Mouse (Mus musculus): ENCODE results near the gene Atp11a.

Gene Atp11a

GRCm38 (mm10) chr8:12756391-12757157 lies at the start of gene Atp11a:
Gene Atp11a (plus strand): TSS chr8:12757014.
- peak; percentile 80 to 83 for DNase-seq (ENCODE audit: low spot score in 2 of 2)

GRCm38 (mm10) chr8:12711623-12712022 lies 45.2 kb upstream of the Atp11a start:
- no peak for DNase-seq (ENCODE audit: low spot score in 2 of 2)

- DNase-seq (ENCODE audit: low spot score in 2 of 2), result no peak
Measured at GRCm38 (mm10) chr8:12715861-12716585, 40.8 kb upstream of the Atp11a start.

GRCm38 (mm10) chr8:12719091-12719490 lies 37.7 kb upstream of the Atp11a start:
- no peak for DNase-seq (ENCODE audit: low spot score in 2 of 2)

GRCm38 (mm10) chr8:12728644-12729043 lies 28.2 kb upstream of the Atp11a start:
- DNase-seq (ENCODE audit: low spot score in 2 of 2), result no peak

- DNase-seq (ENCODE audit: low spot score in 2 of 2), result peak; percentile 32 to 41
Measured at GRCm38 (mm10) chr8:12730780-12731179, 26.0 kb upstream of the Atp11a start.

GRCm38 (mm10) chr8:12732431-12732830 lies 24.4 kb upstream of the Atp11a start:
- DNase-seq (ENCODE audit: low spot score in 2 of 2), result no peak

GRCm38 (mm10) chr8:12739113-12739512 lies 17.7 kb upstream of the Atp11a start:
- DNase-seq (ENCODE audit: low spot score in 2 of 2), result no peak

GRCm38 (mm10) chr8:12743390-12743789 lies 13.4 kb upstream of the Atp11a start:
- no peak for DNase-seq (ENCODE audit: low spot score in 2 of 2)

GRCm38 (mm10) chr8:12748183-12748582 lies 8.6 kb upstream of the Atp11a start:
- DNase-seq (ENCODE audit: low spot score in 2 of 2), result no peak

GRCm38 (mm10) chr8:12749116-12749515 lies 7.7 kb upstream of the Atp11a start:
- no peak for DNase-seq (ENCODE audit: low spot score in 2 of 2)

GRCm38 (mm10) chr8:12753054-12753453 lies 3.8 kb upstream of the Atp11a start:
- no peak for DNase-seq (ENCODE audit: low spot score in 2 of 2)

- DNase-seq (ENCODE audit: low spot score in 2 of 2), result no peak
Measured at GRCm38 (mm10) chr8:12754115-12754514, 2.7 kb upstream of the Atp11a start.

- DNase-seq (ENCODE audit: low spot score in 2 of 2), result no peak
Measured at GRCm38 (mm10) chr8:12755312-12755711, 1.5 kb upstream of the Atp11a start.

GRCm38 (mm10) chr8:12755826-12756225 lies 988 bp upstream of the Atp11a start:
- DNase-seq (ENCODE audit: low spot score in 2 of 2), result no peak

- peak; percentile 38 to 48 for DNase-seq (ENCODE audit: low spot score in 2 of 2)
Measured at GRCm38 (mm10) chr8:12757231-12757940, 572 bp downstream of the Atp11a start.

GRCm38 (mm10) chr8:12759963-12760362 lies 3.1 kb downstream of the Atp11a start:
- no peak for DNase-seq (ENCODE audit: low spot score in 2 of 2)

- no peak for DNase-seq (ENCODE audit: low spot score in 2 of 2)
Measured at GRCm38 (mm10) chr8:12761873-12762272, 5.1 kb downstream of the Atp11a start.

- no peak for DNase-seq (ENCODE audit: low spot score in 2 of 2)
Measured at GRCm38 (mm10) chr8:12763565-12764108, 6.8 kb downstream of the Atp11a start.

- DNase-seq (ENCODE audit: low spot score in 2 of 2), result no peak
Measured at GRCm38 (mm10) chr8:12764971-12765370, 8.2 kb downstream of the Atp11a start.

GRCm38 (mm10) chr8:12767176-12767575 lies 10.4 kb downstream of the Atp11a start:
- DNase-seq (ENCODE audit: low spot score in 2 of 2), result no peak

- DNase-seq (ENCODE audit: low spot score in 2 of 2), result no peak
Measured at GRCm38 (mm10) chr8:12768747-12769146, 11.9 kb downstream of the Atp11a start.

Data from right cerebral cortex, postnatal 10 days (tissue).